Mouse (Mus musculus) right cerebral cortex, adult 2 months (tissue): ENCODE results near the gene Abcc4.

Source experiments
- DNase-seq, 2 experiments: peaks; one replicate each; pipeline ENCODE4 v3.0.0; 2021 to 2022; ENCODE audit warnings: low spot score in 2 of 2

Gene Abcc4

DNA sequence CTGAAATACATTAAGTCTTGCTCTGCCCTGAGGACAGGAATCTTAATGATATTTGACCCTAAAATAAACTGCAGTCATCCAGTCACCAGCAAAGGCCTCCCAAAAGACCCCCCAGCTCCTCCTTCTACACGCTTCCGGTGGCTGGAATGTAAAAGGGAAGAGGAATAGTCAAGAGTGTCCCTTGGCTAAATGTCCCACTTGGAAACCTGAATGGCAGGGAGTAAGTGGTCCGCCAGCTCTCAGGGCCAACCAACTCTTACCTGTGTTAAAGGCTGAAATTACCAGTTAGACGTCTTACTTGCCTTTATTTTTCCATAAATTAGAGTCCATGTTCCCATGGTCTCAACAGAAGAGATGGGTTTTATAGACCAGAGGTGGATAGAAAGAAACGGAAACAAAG is 6.9 kb upstream of the Abcc4 start:
- DNase-seq, result no peak

DNA sequence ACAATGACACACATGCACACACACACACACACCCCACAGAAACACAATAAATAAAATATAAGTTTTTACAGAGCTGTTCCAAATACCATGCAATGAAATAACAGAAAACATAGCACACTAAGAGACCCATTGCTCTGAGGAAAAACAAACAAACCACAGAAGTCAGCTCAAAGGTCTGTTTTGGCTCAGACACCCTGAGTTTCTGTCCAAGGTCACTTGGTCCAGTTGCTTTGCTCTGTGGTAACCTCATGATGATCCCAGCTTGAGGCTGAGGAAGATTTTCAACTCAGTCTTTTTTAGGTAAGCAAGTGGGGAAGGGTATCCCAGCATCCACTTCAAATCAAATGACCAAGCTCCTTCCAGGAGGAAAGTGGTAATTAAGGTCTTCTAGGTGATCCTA is 4.9 kb upstream of the Abcc4 start:
- no peak for DNase-seq

- peak; percentile 90 to 94 for DNase-seq
These were observed 3.7 kb upstream of the Abcc4 start for GRCm38 (mm10) chr14:118709736-118710135.

DNA sequence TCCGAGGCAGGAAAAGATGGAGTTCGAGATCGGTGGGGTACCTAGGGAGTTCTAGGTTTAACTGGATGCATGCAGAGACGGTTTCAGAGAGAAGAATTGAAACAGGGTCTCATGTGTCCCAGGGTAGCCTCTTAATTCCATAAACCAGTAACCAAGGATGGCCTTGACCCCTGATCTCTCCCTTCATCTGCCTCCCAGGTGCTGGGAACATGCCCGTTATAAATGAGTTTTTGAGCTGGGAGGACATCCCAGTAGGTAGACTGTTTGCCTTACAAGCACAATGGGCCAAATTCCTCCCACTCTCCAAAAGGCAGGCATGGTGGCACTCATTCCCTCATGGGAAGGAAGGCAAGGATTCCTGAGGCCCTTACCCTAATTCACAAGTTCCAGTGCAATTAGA is 2.1 kb upstream of the Abcc4 start:
- no peak for DNase-seq

DNA sequence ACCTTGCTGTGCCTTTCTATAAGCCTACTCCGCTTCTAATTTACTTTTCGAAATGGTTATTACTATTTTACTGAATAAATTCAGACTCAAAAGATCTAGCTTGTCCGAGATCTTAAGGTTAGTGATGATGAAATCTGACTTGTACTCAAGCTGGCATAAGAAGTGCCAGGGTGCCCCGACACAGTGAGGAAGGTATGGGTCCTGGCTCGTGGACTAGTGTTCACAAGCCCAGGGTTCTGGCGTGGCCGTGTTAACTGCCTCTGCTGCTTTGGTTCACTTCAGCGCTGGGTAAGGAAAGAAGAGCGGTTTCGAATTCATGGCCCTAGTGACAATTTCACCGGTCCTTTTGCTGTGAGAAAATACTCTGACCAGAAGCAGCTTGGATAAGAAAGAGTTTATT is 943 bp upstream of the Abcc4 start:
- DNase-seq, result no peak

DNA sequence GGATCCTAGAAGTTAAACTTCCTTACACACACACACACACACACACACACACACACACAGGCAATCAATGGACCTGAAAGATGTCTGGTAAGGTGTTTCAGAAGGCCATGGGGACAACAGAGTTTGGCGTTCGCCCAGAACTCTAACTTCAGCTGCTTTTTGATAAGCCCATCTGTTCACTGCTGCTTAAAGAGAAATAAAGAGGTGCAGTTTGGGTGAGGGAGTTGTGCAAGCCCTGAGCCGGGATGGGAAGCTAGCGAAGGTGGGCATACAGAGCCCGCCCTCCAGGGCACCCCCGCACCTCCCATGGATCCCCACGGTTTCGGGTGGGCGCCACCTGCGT is 583 bp downstream of the Abcc4 start:
- no peak for DNase-seq

DNA sequence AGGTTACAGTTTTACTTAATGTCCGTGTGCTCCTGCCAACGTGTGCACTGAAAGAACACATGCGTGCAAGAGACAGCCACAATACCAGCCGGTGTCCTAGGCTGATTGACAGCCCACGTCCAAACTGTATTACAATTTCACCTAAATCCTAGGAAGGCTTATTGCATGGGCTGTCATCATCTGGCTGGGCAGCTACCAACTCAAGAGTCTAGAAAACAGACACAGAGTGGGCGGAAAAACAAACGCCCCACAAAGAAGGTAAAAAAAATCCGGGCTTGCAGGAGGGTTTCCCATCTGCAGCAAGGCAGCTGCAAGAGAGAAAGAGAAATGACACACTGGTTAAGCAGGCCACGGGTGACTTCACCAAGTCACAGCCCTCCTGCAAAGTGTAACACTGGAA is 2.7 kb downstream of the Abcc4 start:
- peak in 1 of 2 experiments; percentile 18 for DNase-seq

- DNase-seq, result peak in 1 of 2 experiments; percentile 18
These were observed 3.9 kb downstream of the Abcc4 start for GRCm38 (mm10) chr14:118701991-118702608.

GRCm38 (mm10) chr14:118700576-118700975 is 5.4 kb downstream of the Abcc4 start:
- no peak for DNase-seq

DNA sequence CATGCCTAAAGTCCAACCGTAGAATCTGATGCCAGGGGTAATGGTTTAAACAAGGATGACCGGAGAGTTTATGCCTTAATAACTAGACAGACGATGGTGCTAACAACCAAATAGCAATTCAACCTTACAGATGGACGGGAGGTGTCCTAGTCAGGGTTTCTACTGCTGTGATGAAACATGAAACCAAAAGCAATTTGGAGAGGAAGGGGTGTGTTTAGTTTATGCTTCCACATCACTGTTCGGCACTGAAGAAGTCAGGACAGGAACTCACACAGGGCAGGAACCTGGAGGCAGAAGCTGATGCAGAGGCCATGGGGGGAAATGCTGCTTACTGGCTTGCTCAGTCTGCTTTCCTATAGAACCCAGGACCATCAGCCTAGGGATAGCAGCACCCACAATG is 6.1 kb downstream of the Abcc4 start:
- no peak for DNase-seq

- no peak for DNase-seq
These were observed 6.5 kb downstream of the Abcc4 start for GRCm38 (mm10) chr14:118699508-118699907.

DNA sequence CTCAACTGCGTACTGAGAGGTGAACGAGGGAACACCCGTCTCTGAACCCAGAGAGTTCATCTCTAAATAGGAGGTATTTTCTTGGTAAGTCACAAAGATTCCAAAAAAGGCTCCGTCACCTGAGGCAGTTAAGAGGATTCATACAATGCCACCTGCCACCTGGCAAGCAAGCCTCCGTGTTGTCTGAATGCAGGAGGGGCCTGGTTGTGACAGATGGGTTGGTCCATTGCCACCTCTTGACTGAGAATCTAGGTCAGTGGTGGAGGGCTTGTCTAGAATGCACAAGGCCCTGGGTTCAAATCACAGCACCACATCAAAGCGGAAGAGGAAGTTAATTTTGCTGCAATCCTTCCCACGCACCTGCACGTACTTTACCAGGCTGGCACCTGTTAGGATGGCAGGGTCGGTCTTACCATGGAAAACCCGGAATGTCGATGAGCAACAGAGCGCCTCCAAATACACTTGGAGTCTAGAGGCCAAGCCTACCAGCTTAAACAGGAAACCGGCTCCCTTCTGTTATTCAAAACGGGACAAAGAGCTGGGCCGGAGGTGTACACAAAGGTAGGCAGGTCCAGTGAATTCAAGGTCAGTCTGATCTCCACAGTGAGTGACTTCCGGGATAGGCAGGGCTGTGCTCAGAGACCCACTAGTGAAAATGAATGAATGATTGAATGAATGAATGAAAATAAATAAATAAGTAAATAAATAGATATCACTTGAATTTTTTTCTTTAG is 9.3 kb downstream of the Abcc4 start:
- no peak for DNase-seq

DNA sequence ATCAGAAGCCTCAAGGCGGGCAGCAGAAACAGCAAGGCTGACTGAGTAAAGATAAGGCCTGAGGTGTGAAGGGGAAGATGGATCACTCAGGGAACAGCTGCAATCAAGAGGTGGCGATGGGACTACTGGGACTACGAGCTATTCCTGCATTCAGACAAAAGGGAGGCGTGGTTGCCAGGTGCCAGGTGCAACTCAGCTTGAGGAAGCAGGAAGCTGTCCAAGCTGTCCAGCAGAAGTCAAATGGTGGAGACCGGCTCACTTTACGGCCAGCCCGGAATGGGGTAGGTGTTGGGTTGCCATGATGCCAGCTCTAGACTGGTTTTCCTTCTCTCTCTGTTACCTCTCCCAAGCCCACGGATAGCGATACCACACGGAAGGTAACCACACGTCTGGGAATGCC is 10.2 kb downstream of the Abcc4 start:
- no peak for DNase-seq

GRCm38 (mm10) chr14:118694321-118694720 is 11.7 kb downstream of the Abcc4 start:
- DNase-seq, result no peak

- DNase-seq, result no peak
These were observed 14.1 kb downstream of the Abcc4 start for GRCm38 (mm10) chr14:118691910-118692309.

DNA sequence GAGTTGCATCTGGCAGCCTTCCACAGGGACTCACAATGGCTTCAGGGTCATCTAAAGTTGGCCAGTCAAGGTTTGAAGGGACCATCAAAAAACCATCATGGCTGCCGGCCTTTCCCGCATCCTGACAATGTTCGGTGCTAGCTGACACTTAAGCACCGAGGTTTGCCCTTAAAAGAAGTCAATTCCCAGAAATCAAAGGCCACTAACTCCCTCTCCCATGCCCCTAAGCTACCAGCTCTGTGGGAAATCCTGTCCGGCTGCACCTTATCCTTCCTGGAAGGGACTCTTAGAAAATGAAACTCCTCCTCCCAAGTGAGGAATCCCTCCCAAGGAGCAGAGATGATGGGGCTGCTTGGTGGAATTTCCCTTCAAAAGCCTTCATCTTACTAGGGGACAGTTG is 14.6 kb downstream of the Abcc4 start:
- DNase-seq, result no peak

GRCm38 (mm10) chr14:118690921-118691320 is 15.1 kb downstream of the Abcc4 start:
- no peak for DNase-seq

- no peak for DNase-seq
These were observed 15.7 kb downstream of the Abcc4 start for GRCm38 (mm10) chr14:118690336-118690735.

DNA sequence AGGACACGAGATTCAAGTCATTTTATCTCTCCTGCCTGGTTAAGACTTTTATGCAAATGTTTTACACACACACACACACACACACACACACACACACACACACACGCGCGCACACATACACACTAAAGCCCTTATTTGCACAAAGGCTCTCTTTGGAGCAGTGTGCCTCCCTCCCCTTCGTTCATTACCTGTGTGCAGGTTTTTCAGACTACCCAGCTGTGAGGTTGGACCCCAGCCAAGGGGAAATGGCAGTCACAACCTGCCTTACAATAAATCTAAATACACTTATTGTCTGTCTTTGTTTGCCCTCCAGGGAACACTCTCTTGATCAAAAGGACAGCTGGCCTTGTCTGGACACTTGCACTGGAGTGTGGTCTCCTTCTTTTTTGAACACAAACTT is 17.4 kb downstream of the Abcc4 start:
- DNase-seq, result no peak

- no peak for DNase-seq
These were observed 19.2 kb downstream of the Abcc4 start for GRCm38 (mm10) chr14:118686861-118687260.

DNA sequence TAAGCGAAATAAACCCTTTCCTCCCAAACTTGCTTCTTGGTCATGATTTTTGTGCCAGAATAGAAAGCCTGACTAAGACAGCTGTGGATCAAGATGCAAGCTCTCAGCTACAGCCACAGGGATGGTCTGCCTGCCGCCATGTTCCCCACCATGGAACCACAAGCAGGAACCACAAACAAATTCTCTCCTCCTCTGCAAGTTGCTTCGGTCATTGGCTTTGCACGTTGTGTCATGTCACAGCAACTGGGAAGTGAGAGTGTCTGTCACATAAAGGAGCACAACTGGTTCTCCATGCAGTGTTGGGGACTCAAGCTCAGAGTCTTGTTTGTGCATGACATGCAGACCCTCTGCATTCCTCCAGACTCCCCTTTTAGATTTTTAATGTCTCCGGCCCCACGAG is 20.4 kb downstream of the Abcc4 start:
- no peak for DNase-seq

- no peak for DNase-seq
These were observed 23.5 kb downstream of the Abcc4 start for GRCm38 (mm10) chr14:118682339-118683034.

DNA sequence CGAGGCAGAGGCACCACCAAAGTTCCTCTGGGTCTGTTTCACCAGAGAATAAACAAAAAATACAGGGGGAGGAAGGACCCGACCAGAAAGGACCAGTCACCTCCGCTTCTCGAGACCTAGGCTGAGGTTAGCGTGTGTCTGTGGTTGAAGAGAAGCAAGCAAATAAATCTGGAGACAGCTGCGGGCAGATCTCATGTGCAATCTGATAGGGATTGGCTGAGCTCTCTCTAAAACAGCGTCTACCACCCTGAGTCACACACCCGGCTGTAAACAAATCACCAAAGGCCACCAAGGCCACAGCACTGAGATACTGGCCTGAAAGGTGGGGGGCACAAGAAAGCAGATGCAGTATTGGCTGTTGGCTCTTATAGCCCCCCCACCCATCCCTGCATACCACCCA is 24.9 kb downstream of the Abcc4 start:
- no peak for DNase-seq
